Mouse (Mus musculus) erythroblast, embryonic 14.5 days (primary cell): ENCODE data around the gene Nup210.

Source experiments
- GATA1 ChIP-seq: IDR thresholded peaks from 2 replicates; pipeline ENCODE4 v1.6.1; 2012; ENCODE audit warnings: low read length, inconsistent platforms, mixed read lengths
- TAL1 ChIP-seq: IDR thresholded peaks from 3 replicates; pipeline ENCODE4 v1.6.1; 2012; ENCODE audit warnings: low read length, inconsistent platforms, mixed read lengths

GRCm38 (mm10) chr6:91100621-91101020, 16.0 kb downstream of the Nup210 start:
- no peak for TF ChIP-seq GATA1
- no peak for TF ChIP-seq TAL1
